Mouse (Mus musculus): ENCODE measurements around the gene Zfp92.

- no peak for TF ChIP-seq CTCF (IDR thresholded peaks at IDR 0.05; ENCODE audit: extremely low read depth, insufficient read length, insufficient replicate concordance, low read depth, low read length)
- no peak for TF ChIP-seq POLR2A (IDR thresholded peaks at IDR 0.05; ENCODE audit: low read depth, low read length)
Observed at GRCm38 (mm10) chrX:73476621-73477020, 65.7 kb downstream of the Zfp92 start.

All from small intestine, adult 2 months (tissue).